Mouse (Mus musculus): ENCODE data around the gene Pla2g5. TPM values are rescaled to one million over a fixed set of nuclear protein-coding genes. Genes with fewer than 3 reads are reported as not detected.
"Not testable (repeated sequence)": the region's sequence is repeated elsewhere in the genome, so short reads cannot be mapped to it uniquely, and the experiment has no call there.

The Pla2g5 gene
- total RNA-seq, 2 experiments from 2014 or later, result not detected

GRCm38 (mm10) chr4:138859245-138859644, 4.0 kb downstream of the Pla2g5 start:
- no peak for ATAC-seq (replicated peaks; ENCODE audit: poor library complexity, severe bottlenecking)

DNA sequence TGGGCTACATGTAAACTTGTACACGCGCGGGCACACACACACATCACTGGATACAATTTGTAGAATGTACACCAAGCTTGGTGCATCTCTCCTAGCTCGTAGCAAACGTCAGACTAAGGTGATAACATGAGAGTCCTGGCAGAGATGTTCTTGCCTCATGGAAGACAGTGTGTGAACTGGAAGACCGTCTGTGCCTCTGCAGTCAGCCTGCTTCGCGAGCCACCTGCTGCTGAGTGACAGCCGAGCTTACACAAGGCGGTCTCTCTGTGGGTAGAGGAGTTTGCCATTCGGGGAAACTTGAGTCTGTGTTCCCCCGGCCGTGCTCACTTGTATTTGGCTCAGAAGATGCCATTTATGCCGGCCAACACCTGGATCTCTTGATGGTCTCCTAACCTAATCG, 4.8 kb downstream of the Pla2g5 start:
- ATAC-seq (replicated peaks; ENCODE audit: poor library complexity, severe bottlenecking), result no peak

- peak; percentile 56 for ATAC-seq (replicated peaks; ENCODE audit: poor library complexity, severe bottlenecking)
Measured at GRCm38 (mm10) chr4:138857576-138857975, 5.7 kb downstream of the Pla2g5 start.

GRCm38 (mm10) chr4:138856491-138856890, 6.8 kb downstream of the Pla2g5 start:
- ATAC-seq (replicated peaks; ENCODE audit: poor library complexity, severe bottlenecking), result peak; percentile 91

GRCm38 (mm10) chr4:138855092-138855632, 8.1 kb downstream of the Pla2g5 start:
- ATAC-seq (replicated peaks; ENCODE audit: poor library complexity, severe bottlenecking), result no peak

DNA sequence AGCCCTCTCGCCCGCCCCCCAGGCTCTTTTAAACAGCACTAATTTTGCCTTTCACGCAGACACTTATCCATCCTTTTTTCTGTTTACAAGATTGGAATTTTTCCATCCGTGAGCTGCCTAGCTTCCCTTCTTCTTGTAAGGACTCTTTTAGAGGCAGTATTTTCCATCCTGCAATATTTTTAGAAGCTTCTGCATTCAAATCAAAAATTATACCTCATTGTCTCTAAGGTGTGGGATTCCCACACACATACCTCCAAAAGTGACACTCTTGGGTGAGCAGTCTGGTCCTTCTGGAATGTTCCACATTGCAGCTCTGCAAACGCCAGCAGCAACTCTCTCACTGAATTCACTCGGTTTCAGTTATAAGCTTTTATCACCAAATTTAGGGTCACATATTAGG, 10.3 kb downstream of the Pla2g5 start:
- ATAC-seq (replicated peaks; ENCODE audit: poor library complexity, severe bottlenecking), result no peak

- ATAC-seq (replicated peaks; ENCODE audit: poor library complexity, severe bottlenecking), result peak; percentile 96
Measured at GRCm38 (mm10) chr4:138851463-138851862, 11.8 kb downstream of the Pla2g5 start.

- ATAC-seq (replicated peaks; ENCODE audit: poor library complexity, severe bottlenecking), result no peak
Measured at GRCm38 (mm10) chr4:138841386-138841785, 21.9 kb downstream of the Pla2g5 start.

DNA sequence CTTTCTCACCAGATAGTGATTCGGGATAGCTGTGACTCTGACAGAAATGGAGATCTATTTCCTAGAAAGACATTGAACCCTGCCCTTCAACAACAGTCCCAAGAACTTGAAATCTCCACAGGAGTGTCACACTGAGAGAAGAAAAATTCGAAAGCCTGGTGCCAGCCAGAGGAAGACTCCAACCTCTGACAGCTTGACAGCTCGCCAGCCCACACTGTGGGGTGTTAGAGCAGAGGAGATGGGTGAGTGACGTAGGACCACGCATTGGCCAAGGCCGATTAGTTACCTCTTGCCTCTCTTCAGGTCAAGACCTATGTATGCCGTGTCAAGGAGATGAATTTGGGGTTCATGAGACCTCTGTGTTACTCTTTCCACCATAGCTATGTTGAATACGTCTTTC, 22.6 kb downstream of the Pla2g5 start:
- no peak for ATAC-seq (replicated peaks; ENCODE audit: poor library complexity, severe bottlenecking)

- ATAC-seq (replicated peaks; ENCODE audit: poor library complexity, severe bottlenecking), result no peak
Measured at GRCm38 (mm10) chr4:138839806-138840205, 23.5 kb downstream of the Pla2g5 start.

- no peak for ATAC-seq (replicated peaks; ENCODE audit: poor library complexity, severe bottlenecking)
Measured at GRCm38 (mm10) chr4:138827147-138827546, 36.1 kb downstream of the Pla2g5 start.

- ATAC-seq (replicated peaks; ENCODE audit: poor library complexity, severe bottlenecking), result no peak
Measured at GRCm38 (mm10) chr4:138825751-138826567, 37.3 kb downstream of the Pla2g5 start.

DNA sequence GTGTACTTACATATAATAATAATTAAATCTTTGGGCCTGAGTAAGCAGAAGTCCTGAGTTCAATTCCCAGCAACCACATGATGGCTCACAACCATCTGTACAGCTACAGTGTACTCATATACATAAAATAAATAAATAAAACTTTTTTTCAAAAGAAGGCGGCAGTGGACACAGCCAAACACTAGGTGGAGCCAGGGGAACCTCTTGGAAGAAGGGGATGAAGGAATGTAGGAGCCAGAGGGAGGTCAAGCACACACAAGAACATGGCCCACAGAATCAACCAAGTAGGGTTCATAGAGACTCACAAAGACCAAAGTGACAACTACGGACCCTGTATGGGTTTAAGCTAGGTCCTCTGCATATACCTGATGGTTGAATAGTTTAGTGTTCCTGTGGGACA, 38.6 kb downstream of the Pla2g5 start:
- no peak for ATAC-seq (replicated peaks; ENCODE audit: poor library complexity, severe bottlenecking)

GRCm38 (mm10) chr4:138824161-138824560, 39.1 kb downstream of the Pla2g5 start:
- not testable (repeated sequence) for ATAC-seq (replicated peaks; ENCODE audit: poor library complexity, severe bottlenecking)

- ATAC-seq (replicated peaks; ENCODE audit: poor library complexity, severe bottlenecking), result no peak
Measured at GRCm38 (mm10) chr4:138821036-138821435, 42.2 kb downstream of the Pla2g5 start.

DNA sequence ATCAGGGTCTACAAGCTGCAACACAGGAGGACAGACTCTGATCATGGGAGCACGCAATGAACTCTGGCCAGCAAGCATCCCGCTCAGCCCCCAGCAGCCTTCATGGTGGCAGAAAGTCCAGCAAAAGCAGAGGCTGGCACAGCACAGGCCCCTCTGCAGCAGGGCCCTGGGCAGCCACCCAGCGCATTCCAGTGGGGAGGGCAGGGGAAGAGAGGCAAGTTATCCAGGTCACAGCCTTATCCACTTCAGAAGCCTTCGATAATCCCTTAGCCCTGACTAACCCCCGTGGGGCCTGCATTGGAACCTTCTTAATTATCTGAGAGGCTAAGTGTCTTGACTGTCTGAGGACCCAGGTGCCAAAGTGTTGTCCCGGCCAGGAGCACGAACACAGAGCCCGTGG, 44.2 kb downstream of the Pla2g5 start:
- no peak for ATAC-seq (replicated peaks; ENCODE audit: poor library complexity, severe bottlenecking)

- no peak for ATAC-seq (replicated peaks; ENCODE audit: poor library complexity, severe bottlenecking)
Measured at GRCm38 (mm10) chr4:138817736-138818135, 45.5 kb downstream of the Pla2g5 start.

- no peak for ATAC-seq (replicated peaks; ENCODE audit: poor library complexity, severe bottlenecking)
Measured at GRCm38 (mm10) chr4:138816166-138816565, 47.1 kb downstream of the Pla2g5 start.

DNA sequence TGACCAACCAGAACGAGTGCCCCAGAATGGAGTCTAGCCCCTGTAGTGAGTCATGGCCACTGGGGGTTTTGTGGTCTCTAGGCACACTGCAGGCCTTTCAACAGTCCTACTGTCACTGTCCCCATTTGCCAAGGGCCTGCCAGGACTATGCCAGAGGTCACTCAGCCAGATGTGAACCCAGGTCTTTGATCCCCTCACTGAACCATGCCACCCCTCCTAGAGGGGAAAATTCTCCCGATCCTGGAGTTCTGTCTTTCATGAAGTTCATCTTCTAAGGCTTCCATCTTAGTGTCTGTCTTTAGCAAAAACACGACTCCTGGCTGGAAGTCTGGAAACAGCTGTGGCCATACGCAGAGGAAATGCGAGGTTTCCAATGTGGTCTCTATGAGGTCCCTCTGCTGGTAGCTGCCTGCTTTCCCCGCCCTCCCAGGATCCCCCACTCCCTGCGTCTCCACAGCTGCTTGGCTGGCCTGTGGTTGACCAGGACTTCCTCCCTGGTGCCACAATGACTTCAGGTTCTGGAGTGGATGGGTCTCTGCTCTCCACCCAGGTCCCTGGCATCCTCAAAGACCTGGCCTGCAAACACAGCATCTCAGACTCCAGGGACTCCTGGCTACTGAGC, 56.3 kb downstream of the Pla2g5 start:
- no peak for ATAC-seq (replicated peaks; ENCODE audit: poor library complexity, severe bottlenecking)

- ATAC-seq (replicated peaks; ENCODE audit: poor library complexity, severe bottlenecking), result no peak
Measured at GRCm38 (mm10) chr4:138806160-138806559, 57.1 kb downstream of the Pla2g5 start.

- no peak for ATAC-seq (replicated peaks; ENCODE audit: poor library complexity, severe bottlenecking)
Measured at GRCm38 (mm10) chr4:138805248-138805647, 58.0 kb downstream of the Pla2g5 start.

DNA sequence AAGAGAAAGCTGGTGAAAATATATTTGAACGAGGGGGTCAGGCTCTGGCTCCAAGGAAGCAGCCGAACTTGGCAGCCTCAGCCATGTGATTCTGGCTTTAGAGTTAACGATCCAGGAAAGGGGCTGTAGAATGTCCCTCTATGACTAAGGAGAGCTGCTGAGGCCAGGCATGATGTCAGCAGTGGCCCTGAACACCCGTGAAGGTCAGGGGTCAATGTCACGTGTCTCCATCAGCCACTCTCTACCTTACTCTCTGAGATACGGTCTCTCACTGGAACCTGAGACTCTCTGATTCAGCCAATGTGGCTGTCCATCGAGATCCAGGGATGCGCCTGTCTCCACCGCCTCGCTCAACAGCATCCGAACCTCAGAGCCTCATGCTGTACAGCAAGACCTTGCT, 60.4 kb downstream of the Pla2g5 start:
- no peak for ATAC-seq (replicated peaks; ENCODE audit: poor library complexity, severe bottlenecking)

Measured in granulocyte monocyte progenitor cell, adult 5-6 weeks (primary cell).